Mouse (Mus musculus): ENCODE measurements around the gene Dnase1l1. TPM values are rescaled to one million over a fixed set of nuclear protein-coding genes. Genes with fewer than 3 reads are reported as not detected.

Dnase1l1 gene
- polyA plus RNA-seq, 1 experiment from 2014 or later, result 13.0 TPM

DNA sequence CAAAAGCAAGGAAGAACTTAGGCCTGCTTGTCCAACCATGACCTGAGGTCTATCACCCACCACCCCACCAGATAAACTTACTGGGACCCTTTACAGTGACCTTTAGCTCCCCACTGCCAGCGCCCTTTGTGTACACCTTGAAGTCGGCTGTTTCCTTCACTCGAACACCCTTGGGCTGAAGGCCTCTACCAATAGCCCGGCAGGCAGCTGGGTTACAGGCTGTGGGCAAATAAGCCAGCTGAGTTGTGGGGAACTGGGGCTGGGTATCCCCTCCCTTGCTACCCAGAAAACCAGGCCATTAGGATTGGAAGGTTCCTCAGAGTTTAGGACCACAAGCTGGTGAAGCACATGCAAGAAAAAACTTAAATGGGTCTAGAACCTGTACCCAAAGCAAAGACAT lies 41.8 kb downstream of the Dnase1l1 start:
- Histone ChIP-seq H3K36me3 (peaks cover 79% of the 10 kb centered on the region), H3K9me3 (replicated peaks) (no peaks in the 10 kb centered on the region), H3K4me2 (no peak overlapping the region), H3K27ac (no peak overlapping the region), H3K4me1 (0 out of 2 replicates have a peak, but pooled peaks cover 8% of the 10 kb centered on the region), H3K9ac (no peak overlapping the region), H3K27me3 (no peaks in the 10 kb centered on the region), H3K4me3 (replicated peaks) (no peak overlapping the region)
- ATAC-seq (replicated peaks; ENCODE audit: low FRiP score), result no peak
- 87% methylated on average over 4 of the region's 4 CpGs for WGBS

DNA sequence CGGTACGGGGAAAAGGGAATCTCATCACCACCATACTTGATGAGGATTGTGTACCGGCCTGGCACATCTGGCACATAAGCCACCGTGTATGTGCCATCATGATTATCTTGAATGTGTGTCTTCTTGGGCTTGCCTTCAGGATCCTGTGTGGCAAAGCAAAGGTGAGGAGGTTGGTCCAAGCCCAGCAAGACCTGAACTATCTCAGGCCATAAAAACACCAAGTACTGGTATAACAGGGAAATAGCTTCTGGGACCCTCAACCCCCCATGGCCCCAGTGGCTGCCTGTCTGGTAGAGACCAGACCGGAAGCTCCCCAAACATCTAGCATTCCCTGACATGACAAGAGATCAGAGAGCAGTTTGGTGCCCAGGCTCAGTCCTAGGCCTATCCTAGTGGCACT lies 48.9 kb downstream of the Dnase1l1 start:
- peaks cover 96% of the 10 kb centered on the region for H3K36me3 ChIP-seq
- WGBS, result 97% methylated on average over 5 of the region's 5 CpGs
- H3K27me3 ChIP-seq, result no peaks in the 10 kb centered on the region
- H3K4me3 ChIP-seq (replicated peaks), result no peak overlapping the region
- no peak for ATAC-seq (replicated peaks; ENCODE audit: low FRiP score)
- no peaks in the 10 kb centered on the region for H3K4me1 ChIP-seq
- no peaks in the 10 kb centered on the region for H3K9me3 ChIP-seq (replicated peaks)
- H3K4me2 ChIP-seq, result no peak overlapping the region
- no peak overlapping the region for H3K9ac ChIP-seq
- no peak overlapping the region for H3K27ac ChIP-seq

DNA sequence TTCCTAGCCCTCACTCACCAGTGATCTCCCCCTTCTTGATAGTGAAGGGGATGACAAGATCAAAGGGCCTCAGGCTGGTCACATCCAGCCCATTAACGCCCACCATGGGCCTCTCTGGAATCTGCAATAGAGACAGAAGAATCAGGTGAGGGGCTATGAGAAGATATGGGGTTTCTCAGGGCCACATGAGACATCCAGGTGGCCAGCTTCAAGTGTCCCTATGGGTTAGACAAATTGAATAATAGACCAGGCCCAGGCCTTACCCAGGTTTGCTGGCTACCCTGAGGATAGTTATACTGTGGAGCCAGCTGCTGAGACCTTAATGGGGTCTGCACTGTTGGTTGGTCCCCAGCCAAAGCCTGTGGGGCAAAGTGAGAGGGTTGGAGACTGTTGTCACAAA lies 52.1 kb downstream of the Dnase1l1 start:
- 50% methylated on average over 1 of the region's 1 CpGs for WGBS
- Histone ChIP-seq H3K9ac (no peak overlapping the region), H3K27ac (no peak overlapping the region), H3K36me3 (peaks cover 100% of the 10 kb centered on the region), H3K9me3 (replicated peaks) (no peaks in the 10 kb centered on the region), H3K4me1 (no peaks in the 10 kb centered on the region), H3K4me3 (replicated peaks) (no peak overlapping the region), H3K4me2 (no peak overlapping the region), H3K27me3 (no peaks in the 10 kb centered on the region)
- no peak for ATAC-seq (replicated peaks; ENCODE audit: low FRiP score)

Small RNA genes within 50 kb of the gene (microRNA-seq; reads per million reads assigned to microRNA genes)
- not detected for gene Mir7091
- not detected for gene Mir7092

Other genes with a start within 250 kb of the Dnase1l1 start
- not detected in 2 replicates for gene Opn1mw, start 154.9 kb downstream of the Dnase1l1 start, polyA plus RNA-seq (2015; fragmentation: Nextera tagmentation; extraction: Ambion mirVana)
- 11.2 and 12.1 TPM in 2 replicates for gene Mecp2, start 147.0 kb downstream of the Dnase1l1 start, polyA plus RNA-seq (2015; fragmentation: Nextera tagmentation; extraction: Ambion mirVana)
- not detected in 2 replicates for gene Tex28, start 114.5 kb downstream of the Dnase1l1 start, polyA plus RNA-seq (2015; fragmentation: Nextera tagmentation; extraction: Ambion mirVana)
- 0.06 and 0.14 TPM in 2 replicates for gene Tktl1, start 105.1 kb downstream of the Dnase1l1 start, polyA plus RNA-seq (2015; fragmentation: Nextera tagmentation; extraction: Ambion mirVana)
- 243 and 308 TPM in 2 replicates for gene Flna, start 32.5 kb downstream of the Dnase1l1 start, polyA plus RNA-seq (2015; fragmentation: Nextera tagmentation; extraction: Ambion mirVana)
- 27.9 and 30.9 TPM in 2 replicates for gene Emd, start 27.6 kb downstream of the Dnase1l1 start, polyA plus RNA-seq (2015; fragmentation: Nextera tagmentation; extraction: Ambion mirVana)
- 796 and 801 TPM in 2 replicates for gene Rpl10, start 11.5 kb downstream of the Dnase1l1 start, polyA plus RNA-seq (2015; fragmentation: Nextera tagmentation; extraction: Ambion mirVana)
- gene Taz, start 425 bp downstream of the Dnase1l1 start, polyA plus RNA-seq (2015; fragmentation: Nextera tagmentation; extraction: Ambion mirVana), result 88.2 and 91.1 TPM in 2 replicates
- 137 TPM in 2 replicates for gene Atp6ap1, start 14.8 kb upstream of the Dnase1l1 start, polyA plus RNA-seq (2015; fragmentation: Nextera tagmentation; extraction: Ambion mirVana)
- gene Gdi1, start 22.7 kb upstream of the Dnase1l1 start, polyA plus RNA-seq (2015; fragmentation: Nextera tagmentation; extraction: Ambion mirVana), result 191 and 221 TPM in 2 replicates
- 67.0 and 67.1 TPM in 2 replicates for gene Fam50a, start 30.7 kb upstream of the Dnase1l1 start, polyA plus RNA-seq (2015; fragmentation: Nextera tagmentation; extraction: Ambion mirVana)
- gene Plxna3, start 46.7 kb upstream of the Dnase1l1 start, polyA plus RNA-seq (2015; fragmentation: Nextera tagmentation; extraction: Ambion mirVana), result 11.4 and 17.0 TPM in 2 replicates
- gene Lage3, start 71.3 kb upstream of the Dnase1l1 start, polyA plus RNA-seq (2015; fragmentation: Nextera tagmentation; extraction: Ambion mirVana), result 123 and 126 TPM in 2 replicates
- 68.4 and 76.0 TPM in 2 replicates for gene Ubl4a, start 90.9 kb upstream of the Dnase1l1 start, polyA plus RNA-seq (2015; fragmentation: Nextera tagmentation; extraction: Ambion mirVana)
- 19.7 and 22.1 TPM in 2 replicates for gene Slc10a3, start 91.0 kb upstream of the Dnase1l1 start, polyA plus RNA-seq (2015; fragmentation: Nextera tagmentation; extraction: Ambion mirVana)
- gene Fam3a, start 110.9 kb upstream of the Dnase1l1 start, polyA plus RNA-seq (2015; fragmentation: Nextera tagmentation; extraction: Ambion mirVana), result 38.9 and 40.2 TPM in 2 replicates
- 19.9 and 21.0 TPM in 2 replicates for gene Ikbkg, start 111.0 kb upstream of the Dnase1l1 start, polyA plus RNA-seq (2015; fragmentation: Nextera tagmentation; extraction: Ambion mirVana)
- 45.7 and 49.2 TPM in 2 replicates for gene G6pdx, start 146.9 kb upstream of the Dnase1l1 start, polyA plus RNA-seq (2015; fragmentation: Nextera tagmentation; extraction: Ambion mirVana)
- not detected in 2 replicates for gene Gm6880, start 199.1 kb upstream of the Dnase1l1 start, polyA plus RNA-seq (2015; fragmentation: Nextera tagmentation; extraction: Ambion mirVana)